Mouse (Mus musculus) kidney, postnatal 0 days (tissue): Measurements from ENCODE around the gene Tomm20. TPM values are rescaled to one million over a fixed set of nuclear protein-coding genes. Genes with fewer than 3 reads are reported as not detected.
A peak's percentile ranks its signal among the peaks of the same experiment; 100 is the strongest.

ENCODE experiments used
- ATAC-seq: fragments of 200-750 bp; cut with Nextera tagmentation; replicated peaks from 2 replicates; pipeline ENCODE4 v1.8.0; 2017; ENCODE audit warnings: low read depth, moderate number of reproducible peaks, moderate TSS enrichment, moderate library complexity; ENCODE audit not compliant: low FRiP score
- DNase-seq: peaks from one replicate; pipeline ENCODE4 v3.0.0-alpha.2; 2016; ENCODE audit warnings: low spot score
- H3K27ac ChIP-seq: fragments of 300-500 bp; sonication (generic); 2 replicates; pipeline ENCODE4 v1.5.1; 2014; ENCODE audit warnings: mild to moderate bottlenecking
- H3K27me3 ChIP-seq: fragments of 300-500 bp; sonication (generic); 2 replicates; pipeline ENCODE4 v1.6.1; 2014; ENCODE audit warnings: low read length, mixed read lengths; ENCODE audit not compliant: insufficient read depth
- H3K36me3 ChIP-seq: fragments of 300-500 bp; sonication (generic); 2 replicates; pipeline ENCODE4 v1.6.1; 2014; ENCODE audit warnings: low read length, mixed read lengths; ENCODE audit not compliant: insufficient read depth
- H3K4me1 ChIP-seq: fragments of 300-500 bp; sonication (generic); replicated peaks from 2 replicates; pipeline ENCODE4 v1.6.1; 2014; ENCODE audit warnings: antibody characterized with exemption, low read length, mixed read lengths; ENCODE audit not compliant: insufficient read depth
- H3K4me2 ChIP-seq: fragments of 300-500 bp; sonication (generic); 2 replicates; pipeline ENCODE4 v1.6.1; 2014; ENCODE audit warnings: mild to moderate bottlenecking, low read length, moderate library complexity, mixed read lengths
- H3K4me3 ChIP-seq: fragments of 300-500 bp; sonication (generic); replicated peaks from 2 replicates; pipeline ENCODE4 v1.5.1; 2014; ENCODE audit warnings: low read depth, low read length
- H3K9ac ChIP-seq: fragments of 300-500 bp; sonication (generic); 2 replicates; pipeline ENCODE4 v1.6.1; 2014; ENCODE audit warnings: low read depth, low read length
- H3K9me3 ChIP-seq: fragments of 300-500 bp; sonication (generic); replicated peaks from 2 replicates; pipeline ENCODE4 v1.6.1; 2016; ENCODE audit warnings: low read length, inconsistent platforms, mixed read lengths
- CTCF ChIP-seq: IDR thresholded peaks from 2 replicates; pipeline ENCODE4 v1.5.1; 2016; ENCODE audit warnings: antibody characterized with exemption, low read depth, mild to moderate bottlenecking, moderate library complexity
- WGBS: fragments of 180-500 bp; shearing (Covaris S2); extraction: QIAGEN DNeasy Blood & Tissue Kit; methylation state at CpG from one replicate; pipeline ENCODE4 v1.1.7; 2014; 5-methylcytosine and 5-hydroxymethylcytosine counted together
- polyA plus RNA-seq: library from polyadenylated mRNA; unstranded; fragments of >200 nt; fragmentation: Nextera tagmentation; extraction: Ambion mirVana; gene quantifications from 2 replicates; pipeline ENCODE4 v1.2.1, GENCODE M21; 2015

Tomm20 gene
- polyA plus RNA-seq, 1 experiment from 2014 or later: 315 TPM

DNA sequence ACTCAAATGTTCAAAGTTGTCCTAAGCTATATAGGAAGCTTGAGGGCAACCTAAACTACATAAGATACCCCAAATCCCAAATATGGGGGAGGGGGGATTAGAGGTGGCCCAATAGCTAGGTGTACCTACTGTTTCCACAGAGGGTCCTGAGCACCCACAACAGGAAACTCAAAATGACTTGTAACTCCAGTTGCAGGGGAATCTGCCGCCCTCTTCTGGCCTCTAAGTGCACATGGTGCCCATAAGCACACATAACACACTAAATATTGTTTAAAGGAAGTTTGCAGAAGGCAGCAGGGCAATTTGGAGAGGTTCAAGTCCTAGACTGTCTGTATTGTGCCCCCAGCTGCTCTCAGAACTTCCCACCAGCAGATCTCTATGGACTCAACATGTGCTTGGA is 18.6 kb downstream of the Tomm20 start:
- peak; percentile 50 for DNase-seq

DNA sequence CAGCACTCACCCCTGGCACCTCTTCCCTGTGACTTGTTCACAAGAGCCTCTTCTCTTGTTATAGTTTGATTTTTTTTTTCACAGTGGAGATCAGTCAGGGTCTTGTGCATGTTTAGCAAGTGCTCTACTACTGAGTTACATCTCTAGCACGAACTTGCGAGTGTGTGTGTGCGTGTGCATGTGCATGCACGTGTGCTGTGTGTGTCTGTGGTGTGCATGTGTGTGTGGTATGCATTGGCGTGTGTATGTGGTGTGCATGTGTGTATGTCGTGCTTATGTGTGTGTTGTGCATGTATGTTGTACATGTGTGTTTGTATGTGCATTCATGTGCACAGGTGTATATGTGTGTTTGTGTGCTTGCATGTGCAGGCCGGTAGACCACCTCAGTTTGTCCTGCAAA is 22.7 kb downstream of the Tomm20 start:
- Histone ChIP-seq H3K9me3 (no peaks in the 10 kb centered on the region), H3K4me1 (peaks cover 9% of the 10 kb centered on the region; the same call in 1 of the 2 replicates), H3K9ac (no peak overlapping the region), H3K27ac (no peak overlapping the region), H3K36me3 (0 out of 2 replicates have a peak, but pooled peaks cover 4% of the 10 kb centered on the region), H3K4me2 (no peak overlapping the region), H3K27me3 (no peaks in the 10 kb centered on the region), H3K4me3 (no peak overlapping the region)
- TF ChIP-seq CTCF: no peak
- no peak for ATAC-seq
- DNase-seq: no peak
- WGBS: 93% methylated on average over 7 of the region's 7 CpGs

More for the DNA sequence above, 18.6 kb downstream of the Tomm20 start:
- peak; percentile 74 for TF ChIP-seq CTCF
- Histone ChIP-seq H3K36me3 (0 out of 2 replicates have a peak, but pooled peaks cover 4% of the 10 kb centered on the region), H3K4me1 (no peaks in the 10 kb centered on the region), H3K4me3 (no peak overlapping the region), H3K27me3 (no peaks in the 10 kb centered on the region), H3K9ac (no peak overlapping the region), H3K9me3 (no peaks in the 10 kb centered on the region), H3K4me2 (no peak overlapping the region), H3K27ac (no peak overlapping the region)
- 41% methylated on average over 1 of the region's 1 CpGs for WGBS
- ATAC-seq: no peak

- 89% methylated on average over 3 of the region's 3 CpGs for WGBS
- Histone ChIP-seq H3K36me3 (0 out of 2 replicates have a peak, but pooled peaks cover 4% of the 10 kb centered on the region), H3K4me2 (no peak overlapping the region), H3K4me3 (no peak overlapping the region), H3K27ac (no peak overlapping the region), H3K4me1 (peaks cover 9% of the 10 kb centered on the region; the same call in 1 of the 2 replicates), H3K9me3 (no peaks in the 10 kb centered on the region), H3K27me3 (no peaks in the 10 kb centered on the region), H3K9ac (no peak overlapping the region)
- DNase-seq: no peak
- TF ChIP-seq CTCF: no peak
- no peak for ATAC-seq
These were observed 24.2 kb downstream of the Tomm20 start for GRCm38 (mm10) chr8:126921432-126921831.

DNA sequence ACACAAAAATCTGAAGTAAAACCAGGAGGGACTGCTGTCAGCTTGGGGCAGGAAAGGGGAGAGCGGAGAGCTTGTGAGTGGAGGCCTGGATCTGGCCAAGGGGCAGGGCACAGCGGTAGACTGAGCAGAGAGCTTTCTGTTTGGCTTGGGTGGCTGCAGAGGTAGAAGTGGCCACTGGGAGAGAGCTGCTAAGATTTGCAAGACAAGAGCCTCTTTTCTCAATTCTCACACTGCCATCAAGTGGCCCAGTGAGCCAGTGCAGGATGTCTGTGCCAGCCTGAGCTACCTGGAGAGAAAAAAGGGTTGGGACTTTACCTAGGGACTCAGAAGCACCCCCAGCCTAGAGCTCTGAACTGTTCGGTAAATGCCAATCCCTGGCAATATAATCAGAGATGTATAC is 24.8 kb downstream of the Tomm20 start:
- ATAC-seq (peak; percentile 75), DNase-seq (peak; percentile 97)
- Histone ChIP-seq H3K4me3 (no peak overlapping the region), H3K36me3 (0 out of 2 replicates have a peak, but pooled peaks cover 4% of the 10 kb centered on the region), H3K4me1 (peaks cover 9% of the 10 kb centered on the region; the same call in 1 of the 2 replicates), H3K9me3 (no peaks in the 10 kb centered on the region), H3K4me2 (no peak overlapping the region), H3K9ac (no peak overlapping the region), H3K27me3 (no peaks in the 10 kb centered on the region), H3K27ac (0 out of 2 replicates have a peak overlapping the region, but pooled peaks have one; percentile 47)
- TF ChIP-seq CTCF: peak; percentile 97
- WGBS: 11% methylated on average over 3 of the region's 3 CpGs

GRCm38 (mm10) chr8:126920386-126920785 is 25.3 kb downstream of the Tomm20 start:
- DNase-seq: no peak
- TF ChIP-seq CTCF: no peak
- Histone ChIP-seq H3K4me3 (no peak overlapping the region), H3K4me1 (peaks cover 9% of the 10 kb centered on the region; the same call in 1 of the 2 replicates), H3K27ac (0 out of 2 replicates have a peak overlapping the region, but pooled peaks have one; percentile 47), H3K27me3 (no peaks in the 10 kb centered on the region), H3K9ac (no peak overlapping the region), H3K36me3 (0 out of 2 replicates have a peak, but pooled peaks cover 4% of the 10 kb centered on the region), H3K9me3 (no peaks in the 10 kb centered on the region), H3K4me2 (no peak overlapping the region)
- no peak for ATAC-seq
- WGBS: 72% methylated on average over 6 of the region's 6 CpGs

DNA sequence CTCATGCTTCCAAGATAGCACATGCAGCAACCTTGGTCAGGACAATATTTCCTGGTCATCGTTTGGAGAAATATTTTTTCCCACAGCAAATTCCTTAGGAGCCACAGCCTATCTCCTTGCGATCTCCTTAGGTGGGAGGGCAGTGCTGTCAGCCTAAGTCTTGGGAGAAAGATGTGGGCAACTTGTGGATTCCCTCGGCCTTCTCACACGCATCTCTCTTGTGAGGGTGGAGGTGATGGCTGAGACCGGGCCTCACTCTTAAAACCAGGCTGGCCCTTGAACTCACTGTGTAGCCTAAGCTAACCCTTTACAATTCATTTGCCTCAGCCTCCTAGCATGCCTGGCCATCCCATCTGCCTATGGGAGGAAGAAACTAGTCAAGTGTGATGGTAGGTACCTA is 25.9 kb downstream of the Tomm20 start:
- no peak overlapping the region for H3K9ac ChIP-seq
- 68% methylated on average over 5 of the region's 5 CpGs for WGBS
- no peak for TF ChIP-seq CTCF
- DNase-seq (no peak), ATAC-seq (no peak)
- H3K9me3 ChIP-seq: no peaks in the 10 kb centered on the region
- H3K4me1 ChIP-seq: peaks cover 9% of the 10 kb centered on the region; the same call in 1 of the 2 replicates
- H3K36me3 ChIP-seq: 0 out of 2 replicates have a peak, but pooled peaks cover 4% of the 10 kb centered on the region
- no peak overlapping the region for H3K4me2 ChIP-seq
- H3K27ac ChIP-seq: peak overlapping the region; percentile 58
- no peaks in the 10 kb centered on the region for H3K27me3 ChIP-seq
- no peak overlapping the region for H3K4me3 ChIP-seq
